Mouse (Mus musculus): ENCODE measurements around the gene Rsg1. TPM values are rescaled to one million over a fixed set of nuclear protein-coding genes. Genes with fewer than 3 reads are reported as not detected.

Rsg1 gene
- total RNA-seq, 2 experiments from 2014 or later = 3.0 to 4.5 TPM

DNA sequence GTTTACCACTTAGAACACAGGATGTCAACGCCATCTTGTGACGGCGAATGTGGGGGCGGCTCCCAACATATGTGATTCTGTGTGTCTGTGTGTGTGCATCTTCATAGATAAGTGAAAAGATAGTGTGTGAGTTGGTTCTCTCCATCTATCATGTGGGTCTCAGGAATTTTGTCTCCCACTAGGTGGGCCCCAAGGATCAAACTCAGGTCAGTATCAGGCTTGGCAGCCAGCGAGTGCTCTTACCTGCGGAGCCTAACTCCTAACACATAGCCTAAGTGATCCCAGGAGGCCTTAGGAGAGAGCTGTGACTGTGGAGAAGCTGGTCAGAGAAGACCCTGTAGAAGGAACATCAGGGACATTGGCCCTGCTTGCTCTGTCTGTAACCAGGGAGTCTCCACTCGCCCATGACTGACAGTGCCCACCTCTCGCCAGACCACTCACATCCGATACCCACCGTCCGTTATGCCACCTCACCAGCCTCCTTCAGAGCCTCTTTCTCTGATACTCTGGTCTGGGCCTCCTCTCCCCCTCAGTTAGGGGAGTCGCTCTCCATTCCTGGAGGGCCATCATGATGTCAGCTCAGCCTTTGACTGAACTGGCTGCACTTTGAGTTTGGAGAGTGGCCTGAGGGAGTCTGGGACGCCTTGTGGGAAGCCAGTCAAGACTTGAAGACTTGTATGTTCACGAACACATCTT is 3.1 kb upstream of the Rsg1 start:
- DNase-seq (ENCODE audit: low spot score in 2 of 2) = no peak

DNA sequence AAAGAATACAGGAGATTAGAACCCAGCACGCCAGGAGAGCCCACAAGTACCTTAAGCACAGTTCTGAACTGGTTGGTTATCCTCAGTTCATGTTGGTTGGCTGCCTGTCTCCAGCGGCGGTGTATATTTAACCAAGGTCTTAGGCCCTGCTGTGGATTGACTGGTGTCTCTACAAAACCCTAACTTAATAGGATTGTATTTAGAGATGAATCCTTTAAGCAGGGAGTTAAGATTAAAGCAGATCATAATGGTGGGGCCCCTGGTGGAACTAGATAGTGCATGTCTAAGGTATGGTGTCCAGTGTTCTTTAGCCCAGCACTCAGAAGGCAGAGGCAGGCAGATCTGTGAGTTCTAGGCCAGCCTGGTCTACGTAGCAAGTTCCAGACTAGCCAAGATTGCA is 2.1 kb upstream of the Rsg1 start:
- no peak for DNase-seq (ENCODE audit: low spot score in 2 of 2)

DNA sequence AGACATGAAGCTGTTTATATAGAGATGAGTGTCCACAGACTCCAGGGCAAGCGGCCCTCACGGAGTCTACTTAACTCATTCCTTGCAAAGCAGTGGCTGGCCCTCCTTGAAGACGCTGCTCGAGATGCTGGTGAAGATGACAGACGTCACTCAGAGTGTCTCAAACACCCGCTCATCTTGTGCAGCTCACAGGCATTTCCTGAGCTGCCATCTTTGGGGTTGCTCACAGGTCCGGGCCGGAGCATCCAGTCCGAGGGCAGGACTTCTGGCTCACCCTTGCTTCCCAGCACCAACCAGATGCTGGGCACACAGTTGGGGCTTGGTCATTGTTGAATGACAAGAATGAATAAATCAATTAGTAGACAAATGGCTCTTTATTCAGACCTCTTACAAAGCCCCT is 864 bp upstream of the Rsg1 start:
- no peak for DNase-seq (ENCODE audit: low spot score in 2 of 2)

DNA sequence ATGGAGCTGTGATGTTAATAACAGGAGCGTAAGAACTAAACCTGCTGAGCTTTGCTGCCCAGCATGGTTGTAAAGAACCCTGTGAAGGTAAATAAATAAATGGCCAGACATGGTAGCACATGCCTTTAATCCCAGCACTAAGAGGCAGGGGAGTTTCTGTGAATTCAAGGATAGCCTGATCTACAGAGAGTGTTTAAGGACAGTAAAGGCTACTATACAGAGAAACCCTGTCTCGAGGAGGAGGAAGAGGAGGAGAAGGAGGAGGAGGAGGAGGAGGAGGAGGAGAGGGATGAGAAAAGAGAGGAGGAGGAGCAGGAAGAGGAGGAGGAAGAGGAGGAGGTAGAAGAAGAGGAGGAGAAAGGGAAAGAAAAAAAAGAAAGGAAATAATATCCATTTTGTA is 414 bp upstream of the Rsg1 start:
- DNase-seq (ENCODE audit: low spot score in 2 of 2) = no peak

DNA sequence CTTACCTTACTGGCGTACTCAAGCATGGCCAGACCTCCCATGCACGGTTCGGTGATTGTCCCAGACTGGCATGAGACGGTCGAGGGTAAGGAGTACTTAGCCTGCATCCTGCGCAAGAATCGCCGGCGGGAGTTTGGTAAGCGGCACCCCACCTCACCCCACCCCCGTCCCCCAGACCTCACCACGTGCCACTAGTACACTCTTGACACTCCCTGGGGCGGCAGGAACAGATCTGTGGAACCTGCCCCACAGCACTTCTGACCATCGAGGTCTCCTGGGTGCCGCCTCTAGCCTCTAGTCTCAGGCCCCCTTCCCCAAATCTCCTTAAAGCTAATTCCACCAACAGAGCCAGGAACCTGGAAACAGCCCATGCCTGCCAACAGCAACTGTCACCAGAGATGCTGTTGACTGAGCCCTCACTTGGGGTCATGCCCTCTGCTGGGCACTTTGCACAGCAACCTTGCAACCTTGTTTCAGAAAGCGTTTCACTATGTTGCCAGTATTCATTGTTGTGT is 638 bp downstream of the Rsg1 start:
- no peak for DNase-seq (ENCODE audit: low spot score in 2 of 2)

DNA sequence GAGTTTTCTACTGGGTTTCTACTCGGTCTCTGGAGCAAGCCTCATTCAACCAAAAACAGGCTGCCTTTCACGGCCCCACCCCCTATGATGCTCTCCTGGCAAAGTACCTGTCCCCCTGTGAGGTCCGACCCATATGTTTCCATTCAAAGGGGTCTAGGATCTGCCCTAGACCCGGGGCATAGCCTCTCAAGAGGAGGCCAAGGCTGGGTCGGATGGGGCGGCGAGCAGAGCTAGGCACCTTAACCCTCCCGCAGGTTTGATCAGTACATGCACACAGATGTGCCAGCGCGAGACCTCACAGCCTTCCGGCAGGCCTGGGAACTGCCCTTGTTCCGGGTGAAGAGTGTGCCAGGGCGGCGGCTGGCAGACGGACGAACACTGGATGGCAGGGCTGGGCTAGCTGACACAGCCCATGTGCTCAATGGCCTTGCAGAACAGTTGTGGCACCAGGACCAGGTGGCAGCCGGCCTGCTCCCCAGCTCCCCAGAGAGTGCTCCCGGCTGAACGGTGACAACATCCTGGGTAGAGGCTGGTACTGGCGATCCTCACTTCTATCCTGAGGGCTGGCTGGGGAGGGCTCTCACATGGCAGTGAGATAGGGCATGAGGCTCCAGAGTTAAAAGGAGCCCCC is 5.9 kb downstream of the Rsg1 start:
- no peak for DNase-seq (ENCODE audit: low spot score in 2 of 2)

DNA sequence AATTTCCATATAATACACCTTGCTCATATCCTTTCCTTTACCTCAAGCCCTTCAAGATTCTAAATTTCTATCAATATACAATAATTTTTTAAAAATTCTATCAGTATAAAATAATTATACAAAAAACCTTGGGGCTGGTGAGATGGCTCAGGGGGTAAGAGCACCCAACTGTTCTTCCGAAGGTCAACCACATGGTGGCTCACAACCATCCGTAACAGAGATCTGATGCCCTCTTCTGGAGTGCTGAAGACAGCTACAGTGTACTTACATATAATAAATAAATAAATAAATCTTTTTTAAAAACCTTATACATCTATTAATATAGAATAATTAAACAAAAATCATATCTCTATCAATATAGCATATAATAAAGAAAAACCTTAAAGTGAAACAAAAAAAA is 8.1 kb downstream of the Rsg1 start:
- no peak for DNase-seq (ENCODE audit: low spot score in 2 of 2)

DNA sequence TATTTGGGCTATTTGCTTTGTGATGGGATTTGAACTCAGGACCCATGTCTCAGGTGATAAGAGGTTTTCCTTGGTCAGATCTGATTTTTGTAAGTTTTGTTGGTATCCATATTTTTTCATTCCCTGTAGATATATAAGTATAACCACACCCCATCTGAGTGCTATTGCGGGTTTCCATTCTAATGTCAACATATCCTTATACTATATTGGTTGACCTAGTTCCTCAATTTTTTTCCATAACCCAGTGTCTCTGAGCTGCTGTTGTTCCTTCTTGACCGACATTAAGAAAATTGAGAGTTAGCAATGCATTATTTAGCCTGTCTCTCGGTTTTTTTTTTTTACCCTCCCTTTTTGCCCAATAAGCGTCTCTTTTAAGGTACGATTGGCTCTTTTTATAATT is 9.0 kb downstream of the Rsg1 start:
- DNase-seq (ENCODE audit: low spot score in 2 of 2) = no peak

DNA sequence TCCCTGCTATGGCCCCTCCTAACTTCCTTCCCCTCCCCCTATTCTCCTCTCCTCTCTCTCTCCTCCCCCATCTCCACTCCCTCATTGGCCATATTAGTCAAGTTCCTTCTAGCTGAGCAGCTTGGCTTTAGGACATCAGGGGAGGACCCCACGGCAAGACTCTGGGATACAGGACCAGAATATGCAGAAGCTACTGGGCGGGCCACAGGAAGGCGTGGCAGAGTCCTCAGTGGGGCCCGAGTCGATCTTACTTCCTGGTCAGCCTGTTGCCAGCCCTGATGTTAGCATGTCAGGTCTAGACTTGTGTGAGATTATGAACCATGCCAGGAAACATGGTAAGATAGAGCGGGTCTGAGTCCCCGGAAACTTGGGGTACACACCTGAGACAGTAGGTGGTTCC is 14.9 kb downstream of the Rsg1 start:
- no peak for DNase-seq (ENCODE audit: low spot score in 2 of 2)

DNA sequence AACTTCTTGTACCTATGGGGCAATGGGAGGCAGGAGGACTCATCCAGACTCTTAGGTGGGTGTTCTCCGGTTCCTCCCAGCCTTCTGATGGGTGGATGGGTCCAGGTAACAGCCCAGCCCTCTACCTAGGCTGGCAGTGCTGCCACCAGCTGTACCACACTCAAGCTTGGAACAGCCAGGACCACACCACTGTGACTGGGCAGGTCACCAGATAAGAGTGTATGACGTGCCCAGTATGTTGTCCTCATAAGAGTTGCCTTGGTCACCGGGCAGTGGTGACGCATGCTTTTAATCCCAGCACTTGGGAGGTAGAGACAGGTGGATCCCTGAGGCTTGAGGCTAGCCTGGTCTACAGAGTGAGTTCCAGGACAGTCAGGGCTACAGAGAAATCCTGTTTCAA is 19.4 kb downstream of the Rsg1 start:
- DNase-seq (ENCODE audit: low spot score in 2 of 2) = no peak

DNA sequence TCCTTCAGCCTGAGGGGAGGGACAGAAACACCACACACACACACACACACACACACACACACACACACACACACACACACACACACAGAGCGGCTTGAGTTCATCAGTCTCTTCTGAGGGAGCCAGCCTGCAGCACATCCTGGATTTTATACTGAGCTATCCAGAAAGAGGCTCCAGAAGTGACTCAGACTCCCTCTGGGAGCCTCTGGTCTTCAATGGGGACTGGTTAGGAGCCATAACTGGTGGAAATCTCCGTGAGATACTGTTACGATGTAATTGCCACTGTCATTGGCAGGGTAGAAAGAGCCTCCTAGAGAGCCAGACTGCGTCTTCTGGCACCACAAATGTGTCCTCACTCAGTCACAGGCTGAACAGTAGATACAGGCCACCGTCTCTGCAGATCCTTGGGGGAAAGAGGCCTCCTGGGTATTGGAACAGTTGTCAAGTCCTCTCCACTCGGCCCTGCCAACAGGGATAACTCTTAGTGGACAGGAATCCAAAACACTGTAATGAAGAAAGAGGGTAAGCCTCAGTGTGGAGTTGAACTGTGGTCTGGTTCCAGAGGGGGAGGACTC is 21.9 kb downstream of the Rsg1 start:
- DNase-seq (ENCODE audit: low spot score in 2 of 2) = no peak

DNA sequence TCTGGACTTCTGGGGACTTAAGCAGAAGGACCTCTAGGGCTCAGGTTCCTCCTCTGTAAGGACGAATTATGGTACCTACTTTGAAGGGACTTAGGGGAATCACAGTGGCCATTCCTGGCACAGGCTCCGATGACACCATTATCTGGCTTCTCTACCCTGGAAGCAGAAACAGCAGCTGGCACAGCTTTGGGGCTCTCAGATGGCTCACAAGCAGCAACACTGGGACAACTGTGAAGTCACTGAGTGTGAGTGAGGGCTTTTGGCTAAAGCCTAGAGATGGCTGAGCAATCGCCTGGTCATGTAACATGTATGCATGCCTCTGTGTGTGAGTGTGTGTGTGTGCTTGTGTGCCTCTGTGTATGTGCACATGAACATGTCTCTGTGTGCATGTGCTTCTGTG is 23.1 kb downstream of the Rsg1 start:
- no peak for DNase-seq (ENCODE audit: low spot score in 2 of 2)

DNA sequence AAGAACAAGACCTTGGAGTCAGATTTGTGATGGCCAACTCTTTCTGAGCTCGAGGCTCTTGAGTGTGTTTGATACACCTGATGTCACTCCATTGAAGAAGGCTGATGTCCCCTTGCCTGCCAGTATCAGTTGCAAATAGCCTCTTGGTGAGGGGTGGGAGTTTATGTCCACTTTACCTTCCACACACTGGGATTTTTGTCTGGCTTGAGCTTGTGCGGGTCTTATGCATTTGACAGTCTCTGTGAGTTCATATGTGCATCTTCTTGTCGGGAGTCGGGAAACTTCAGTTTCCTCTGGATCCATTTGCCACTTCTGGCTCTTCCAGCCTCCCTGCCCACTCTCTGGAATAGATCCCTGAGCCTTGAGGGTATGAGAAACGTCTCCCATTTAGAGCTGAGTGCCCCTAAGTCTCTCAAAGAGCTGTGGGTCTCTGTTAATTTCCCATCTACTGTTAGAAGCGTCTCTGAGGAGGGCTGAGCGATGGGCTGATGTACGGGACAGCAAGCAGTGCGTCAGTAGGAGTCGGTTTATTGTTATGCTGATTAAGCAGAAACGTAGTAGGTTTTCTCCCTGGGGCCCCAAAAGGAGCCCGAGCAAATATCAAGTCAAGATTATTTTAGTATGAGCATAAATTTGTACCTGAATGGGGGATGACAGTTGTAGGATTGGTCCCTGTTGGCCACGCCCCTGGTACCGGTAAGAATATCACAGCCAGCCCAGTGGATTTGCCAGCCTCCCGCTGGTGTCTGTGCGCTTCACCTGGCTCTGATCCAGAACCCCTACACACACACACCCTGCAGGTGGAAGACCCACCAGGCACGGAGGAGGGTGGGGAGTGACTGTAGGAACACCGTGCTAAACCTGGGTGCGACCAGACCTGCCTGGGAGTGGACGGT is 25.0 kb downstream of the Rsg1 start:
- DNase-seq (ENCODE audit: low spot score in 2 of 2) = no peak

DNA sequence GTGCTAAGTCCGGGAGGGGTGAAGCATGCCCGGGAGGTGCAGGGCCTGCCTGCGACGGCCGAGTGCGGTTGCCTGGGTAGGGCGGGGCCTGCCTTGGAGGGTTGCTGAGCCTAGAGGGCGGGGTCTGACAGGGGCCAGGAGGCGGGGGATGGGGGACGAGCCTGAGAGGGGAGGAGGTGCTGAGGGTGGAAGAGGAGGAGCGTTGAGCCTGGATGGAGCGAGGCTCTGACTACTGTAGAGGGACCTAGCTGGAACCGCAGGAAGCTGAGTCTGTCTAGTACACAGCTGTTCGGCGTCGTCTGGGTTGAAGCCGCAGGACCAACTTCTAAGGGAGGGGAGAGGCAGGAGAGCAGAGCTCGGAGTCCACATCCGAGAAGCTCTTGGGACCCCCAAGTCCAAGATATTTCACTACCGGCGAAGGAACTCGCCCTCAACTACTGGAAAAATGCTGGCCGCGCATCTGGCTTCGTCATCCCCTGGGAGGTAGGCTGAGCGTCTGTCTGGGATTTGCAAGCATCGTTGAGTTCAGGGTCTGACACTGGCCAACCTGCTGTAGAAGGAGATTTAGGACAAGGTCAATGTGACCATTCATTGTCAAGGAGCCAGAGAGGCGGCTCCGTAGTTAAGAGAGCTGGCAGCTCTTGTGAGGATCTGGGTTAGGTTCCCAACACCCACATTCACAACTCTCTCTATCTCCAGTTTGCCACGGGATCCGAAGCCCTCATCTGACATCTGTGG is 25.8 kb downstream of the Rsg1 start, which contains the start of gene Arhgef19:
TSS of gene Arhgef19 (plus strand) at position 112 of the 738 bp plus-strand sequence.
- peak; percentile 47 to 56 for DNase-seq (ENCODE audit: low spot score in 2 of 2)

DNA sequence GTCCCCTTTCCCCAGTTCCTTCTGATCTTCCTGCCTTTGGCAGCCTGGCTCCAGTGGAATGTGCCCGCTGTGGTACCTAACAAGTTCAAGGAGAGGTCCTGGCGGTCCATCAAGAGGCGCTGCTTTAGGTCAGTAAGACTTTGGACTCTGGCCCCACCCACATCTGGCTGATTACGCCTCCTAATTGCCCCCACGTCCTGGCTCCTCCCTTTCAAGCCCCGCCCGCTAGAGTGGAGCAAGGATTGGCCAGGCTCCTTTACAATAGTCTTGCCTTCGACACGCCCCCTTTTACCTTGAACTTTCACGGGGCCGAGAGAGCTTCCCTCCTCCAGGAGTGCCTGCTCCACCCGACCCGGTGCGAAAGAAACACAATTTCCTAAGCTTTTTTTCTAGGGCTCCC is 26.9 kb downstream of the Rsg1 start:
- no peak for DNase-seq (ENCODE audit: low spot score in 2 of 2)

DNA sequence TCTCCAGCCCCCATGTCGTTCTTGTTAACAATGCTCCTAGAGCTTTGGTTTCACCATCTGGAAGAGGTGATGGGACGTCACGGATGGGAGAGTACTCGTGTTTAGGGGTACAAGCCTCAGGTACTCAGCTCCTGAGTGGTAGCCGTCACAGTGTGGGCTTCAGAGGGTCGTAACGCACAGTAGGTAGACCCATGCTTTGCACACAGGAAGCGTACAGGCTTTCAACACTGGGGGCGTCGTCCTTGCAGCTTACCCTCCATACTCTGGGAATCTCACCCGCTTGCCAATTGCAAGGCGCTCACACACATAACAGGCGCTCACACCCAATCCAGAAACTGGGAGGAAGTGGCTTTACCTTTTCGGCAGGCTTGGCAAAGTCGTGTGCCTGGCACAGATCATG is 28.1 kb downstream of the Rsg1 start:
- DNase-seq (ENCODE audit: low spot score in 2 of 2) = no peak

DNA sequence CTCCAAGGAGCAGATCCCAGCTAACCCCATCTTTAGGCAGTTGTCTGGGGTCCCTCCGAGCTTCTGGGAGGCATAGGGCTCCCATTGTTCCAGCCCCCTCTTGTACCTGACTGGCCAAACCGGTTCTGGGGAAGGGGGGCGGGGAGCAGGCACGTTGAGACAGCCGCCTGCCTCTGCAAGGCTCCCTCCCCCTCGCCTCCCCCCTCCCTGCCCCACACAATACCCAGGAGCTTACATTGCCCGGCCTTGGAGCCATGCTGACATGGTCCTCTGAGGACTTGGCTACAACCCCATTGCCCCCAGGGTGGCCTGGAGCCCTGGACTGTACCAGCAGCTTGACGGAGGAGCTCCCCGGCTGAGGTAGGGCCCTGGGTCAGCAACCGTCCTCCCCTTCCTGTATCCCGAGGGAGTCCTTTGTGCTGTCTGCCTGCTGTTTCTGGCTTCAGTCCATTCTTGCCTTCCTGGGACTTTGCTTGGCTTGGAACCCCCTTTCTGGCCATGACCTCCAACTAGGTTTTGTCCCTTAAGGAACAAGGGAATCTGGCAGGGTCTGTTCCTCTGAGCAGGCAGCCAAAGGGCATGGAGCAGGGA is 29.0 kb downstream of the Rsg1 start:
- peak in 1 of 2 experiments; percentile 42 for DNase-seq (ENCODE audit: low spot score in 2 of 2)

DNA sequence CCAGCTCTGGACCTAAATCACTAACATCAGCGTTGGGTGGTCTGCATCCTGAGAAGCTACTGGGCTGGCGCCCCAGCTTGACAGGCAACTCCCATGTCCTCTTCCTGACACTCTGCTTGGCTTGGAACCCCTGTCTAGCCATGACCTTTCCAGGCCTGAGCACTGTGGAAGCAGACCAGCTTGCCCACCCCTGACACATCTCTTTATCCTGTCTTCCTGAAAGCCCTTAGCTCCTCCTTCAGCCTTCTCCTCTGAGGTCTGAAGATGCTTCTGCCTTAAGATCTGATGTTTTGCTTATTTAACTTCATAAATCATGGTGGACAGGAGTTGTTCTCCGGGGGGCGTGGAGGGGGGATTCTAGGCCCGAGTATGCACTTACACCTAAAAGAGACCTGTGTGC is 29.9 kb downstream of the Rsg1 start:
- DNase-seq (ENCODE audit: low spot score in 2 of 2) = no peak

DNA sequence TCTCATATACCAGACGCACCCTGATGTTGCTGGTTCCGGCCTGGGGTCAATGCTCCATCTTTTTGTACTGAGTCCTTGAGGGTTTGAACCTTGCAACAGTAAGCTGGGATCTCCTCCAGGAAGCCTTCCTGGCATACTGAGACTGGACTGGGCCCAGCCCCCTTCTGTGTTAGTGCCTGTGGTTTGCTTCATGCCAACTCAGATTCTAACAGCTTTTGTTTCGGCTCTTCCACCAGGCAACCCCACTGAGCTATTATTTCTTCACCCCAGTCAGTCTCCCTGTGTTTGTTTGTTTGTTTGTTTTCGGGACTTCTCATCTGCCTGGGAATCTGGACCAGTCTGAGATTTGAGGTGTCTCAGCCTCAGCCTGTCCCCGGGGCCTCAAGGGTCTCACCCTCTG is 30.6 kb downstream of the Rsg1 start:
- peak in 1 of 2 experiments; percentile 29 for DNase-seq (ENCODE audit: low spot score in 2 of 2)

DNA sequence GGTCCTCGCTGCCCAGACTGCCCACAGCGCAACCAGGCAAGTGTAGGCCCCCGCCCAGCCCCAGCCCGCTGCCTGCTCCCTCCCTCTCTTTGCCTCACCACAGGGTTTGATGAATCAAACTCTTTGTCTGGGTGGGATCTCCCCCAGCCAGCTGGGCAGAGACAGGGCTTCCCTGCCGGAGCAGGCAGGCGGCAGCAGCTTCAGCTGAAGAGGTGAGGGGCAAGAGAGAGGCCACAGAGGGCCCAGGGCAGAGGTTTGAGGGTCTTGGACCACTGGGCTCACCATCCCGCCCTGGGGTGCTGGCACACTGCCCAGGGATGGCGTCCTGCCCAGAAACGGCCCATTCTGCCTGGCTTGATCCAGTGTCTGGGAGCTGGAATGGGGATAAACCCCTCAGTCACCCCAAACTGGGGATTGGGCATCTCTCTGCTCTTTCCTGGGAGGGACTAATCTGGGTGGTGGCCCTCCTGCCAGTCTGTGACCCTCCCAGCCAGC is 31.2 kb downstream of the Rsg1 start:
- DNase-seq (ENCODE audit: low spot score in 2 of 2) = peak; percentile 51 to 73

Data from layer of hippocampus, adult 18-20 months (tissue).